Mouse (Mus musculus) hindbrain, embryonic 15.5 days (tissue): Measurements from ENCODE around the gene Tmem125. TPM values are rescaled to one million over a fixed set of nuclear protein-coding genes. Genes with fewer than 3 reads are reported as not detected.
"Not testable (repeated sequence)": the region's sequence is repeated elsewhere in the genome, so short reads cannot be mapped to it uniquely, and the experiment has no call there.

ENCODE experiments used
- ATAC-seq: fragments of 200-750 bp; cut with Nextera tagmentation; 2 replicates; pipeline ENCODE4 v1.8.0; 2017; ENCODE audit warnings: low read depth, moderate number of reproducible peaks, moderate TSS enrichment; ENCODE audit not compliant: low FRiP score
- H3K27ac ChIP-seq: fragments of 300-500 bp; sonication (generic); replicated peaks from 2 replicates; pipeline ENCODE4 v1.5.1; 2015; ENCODE audit warnings: mild to moderate bottlenecking, inconsistent platforms
- H3K27me3 ChIP-seq: fragments of 300-500 bp; sonication (generic); 2 replicates; pipeline ENCODE4 v1.6.1; 2015; ENCODE audit warnings: control low read depth, inconsistent platforms
- H3K36me3 ChIP-seq: fragments of 300-500 bp; sonication (generic); 2 replicates; pipeline ENCODE4 v1.6.1; 2015; ENCODE audit warnings: control low read depth, inconsistent platforms
- H3K4me1 ChIP-seq: fragments of 300-500 bp; sonication (generic); replicated peaks from 2 replicates; pipeline ENCODE4 v1.6.1; 2015; ENCODE audit warnings: control low read depth, inconsistent platforms
- H3K4me2 ChIP-seq: fragments of 300-500 bp; sonication (generic); 2 replicates; pipeline ENCODE4 v1.6.1; 2015; ENCODE audit warnings: moderate library complexity, mild to moderate bottlenecking, inconsistent platforms
- H3K4me3 ChIP-seq: fragments of 300-500 bp; sonication (generic); 2 replicates; pipeline ENCODE4 v1.5.1; 2015; ENCODE audit warnings: mild to moderate bottlenecking, inconsistent platforms
- H3K9ac ChIP-seq: fragments of 300-500 bp; sonication (generic); 2 replicates; pipeline ENCODE4 v1.6.1; 2015; ENCODE audit warnings: inconsistent platforms
- H3K9me3 ChIP-seq: fragments of 300-500 bp; sonication (generic); 2 replicates; pipeline ENCODE4 v1.6.1; 2016; ENCODE audit warnings: control low read depth, inconsistent platforms
- WGBS: fragments of 180-500 bp; shearing (Covaris S2); methylation state at CpG from one replicate; pipeline ENCODE4 v1.1.7; 2015; 5-methylcytosine and 5-hydroxymethylcytosine counted together
- polyA plus RNA-seq: library from polyadenylated mRNA; unstranded; fragments of >200 nt; fragmentation: Nextera tagmentation; extraction: Ambion mirVana; gene quantifications from 2 replicates; pipeline ENCODE4 v1.2.1, GENCODE M21; 2015

Tmem125 gene
- polyA plus RNA-seq, 1 experiment from 2014 or later = 0.18 TPM

GRCm38 (mm10) chr4:118564062-118564925, 20.4 kb upstream of the Tmem125 start:
- ATAC-seq = peak; percentile 46; the same call in 1 of the 2 replicates
- 78% methylated on average over 13 of the region's 13 CpGs for WGBS
- Histone ChIP-seq H3K4me2 (no peak overlapping the region), H3K9ac (no peak overlapping the region), H3K27ac (no peak overlapping the region), H3K4me1 (no peaks in the 10 kb centered on the region), H3K9me3 (no peaks in the 10 kb centered on the region), H3K27me3 (no peaks in the 10 kb centered on the region), H3K36me3 (no peaks in the 10 kb centered on the region), H3K4me3 (no peak overlapping the region)

DNA sequence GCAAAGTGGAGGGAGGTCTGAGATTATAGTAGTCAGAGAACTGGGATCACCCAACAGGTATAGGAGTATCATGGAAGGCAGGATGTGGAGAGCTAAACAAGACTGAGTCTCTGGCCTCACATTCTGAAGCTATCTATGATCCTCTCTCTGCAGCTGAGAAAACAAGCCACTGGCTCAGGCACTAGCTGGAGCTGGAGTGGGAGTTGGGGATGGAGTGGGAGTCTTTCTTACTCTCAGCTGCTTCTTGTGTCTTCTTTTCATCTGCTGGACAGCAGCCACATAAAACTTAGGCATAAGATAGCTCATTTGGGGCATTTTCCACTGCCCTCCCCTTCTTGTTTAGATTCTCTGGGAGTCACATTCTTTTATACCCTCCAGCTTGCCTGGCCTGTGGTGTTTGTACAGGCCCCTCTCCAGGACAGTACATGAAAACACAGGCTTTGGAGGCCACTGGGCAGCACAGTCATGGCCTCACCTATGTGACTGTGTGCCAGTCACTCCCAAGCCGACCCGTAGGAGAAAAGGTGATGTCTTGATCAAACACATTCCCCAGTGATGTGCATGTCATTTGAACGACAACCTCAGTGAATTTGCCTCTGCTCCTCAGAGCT, 9.3 kb upstream of the Tmem125 start:
- Histone ChIP-seq H3K27me3 (no peaks in the 10 kb centered on the region), H3K9me3 (0 out of 2 replicates have a peak, but pooled peaks cover under 1% of the 10 kb centered on the region), H3K4me3 (no peak overlapping the region), H3K9ac (no peak overlapping the region), H3K27ac (no peak overlapping the region), H3K4me1 (no peaks in the 10 kb centered on the region), H3K36me3 (no peaks in the 10 kb centered on the region), H3K4me2 (no peak overlapping the region)
- WGBS = 86% methylated on average over 3 of the region's 3 CpGs
- ATAC-seq = no peak

DNA sequence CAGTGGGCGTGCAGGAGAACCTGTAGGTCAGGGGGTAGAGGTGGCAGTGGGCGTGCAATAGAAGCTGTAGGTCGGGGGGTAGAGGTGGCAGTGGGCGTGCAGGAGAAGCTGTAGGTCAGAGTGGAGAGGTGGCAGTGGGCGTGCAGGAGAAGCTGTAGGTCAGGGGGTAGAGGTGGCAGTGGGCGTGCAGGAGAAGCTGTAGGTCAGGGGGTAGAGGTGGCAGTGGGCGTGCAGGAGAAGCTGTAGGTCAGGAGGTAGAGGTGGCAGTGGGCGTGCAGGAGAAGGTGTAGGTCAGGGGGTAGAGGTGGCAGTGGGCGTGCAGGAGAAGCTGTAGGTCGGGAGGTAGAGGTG, 4.3 kb upstream of the Tmem125 start:
- not testable (repeated sequence) for H3K36me3 ChIP-seq, H3K9ac ChIP-seq, H3K27me3 ChIP-seq, ATAC-seq, H3K27ac ChIP-seq, H3K9me3 ChIP-seq, H3K4me1 ChIP-seq, H3K4me2 ChIP-seq, H3K4me3 ChIP-seq
- 88% methylated on average over 10 of the region's 10 CpGs for WGBS

DNA sequence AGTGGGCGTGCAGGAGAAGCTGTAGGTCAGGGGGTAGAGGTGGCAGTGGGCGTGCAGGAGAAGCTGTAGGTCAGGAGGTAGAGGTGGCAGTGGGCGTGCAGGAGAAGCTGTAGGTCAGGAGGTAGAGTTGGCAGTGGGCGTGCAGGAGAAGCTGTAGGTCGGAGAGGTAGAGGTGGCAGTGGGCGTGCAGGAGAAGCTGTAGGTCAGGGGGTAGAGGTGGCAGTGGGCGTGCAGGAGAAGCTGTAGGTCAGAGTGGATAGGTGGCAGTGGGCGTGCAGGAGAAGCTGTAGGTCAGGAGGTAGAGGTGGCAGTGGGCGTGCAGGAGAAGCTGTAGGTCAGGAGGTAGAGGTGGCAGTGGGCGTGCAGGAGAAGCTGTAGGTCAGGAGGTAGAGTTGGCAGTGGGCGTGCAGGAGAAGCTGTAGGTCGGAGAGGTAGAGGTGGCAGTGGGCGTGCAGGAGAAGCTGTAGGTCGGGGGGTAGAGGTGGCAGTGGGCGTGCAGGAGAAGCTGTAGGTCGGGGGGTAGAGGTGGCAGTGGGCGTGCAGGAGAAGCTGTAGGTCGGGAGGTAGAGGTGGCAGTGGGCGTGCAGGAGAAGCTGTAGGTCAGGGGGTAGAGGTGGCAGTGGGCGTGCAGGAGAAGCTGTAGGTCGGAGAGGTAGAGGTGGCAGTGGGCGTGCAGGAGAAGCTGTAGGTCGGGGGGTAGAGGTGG, 3.7 kb upstream of the Tmem125 start:
- WGBS = 91% methylated on average over 23 of the region's 23 CpGs
- not testable (repeated sequence) for ATAC-seq, H3K27ac ChIP-seq, H3K4me1 ChIP-seq, H3K36me3 ChIP-seq, H3K9me3 ChIP-seq, H3K9ac ChIP-seq, H3K4me3 ChIP-seq, H3K4me2 ChIP-seq, H3K27me3 ChIP-seq

DNA sequence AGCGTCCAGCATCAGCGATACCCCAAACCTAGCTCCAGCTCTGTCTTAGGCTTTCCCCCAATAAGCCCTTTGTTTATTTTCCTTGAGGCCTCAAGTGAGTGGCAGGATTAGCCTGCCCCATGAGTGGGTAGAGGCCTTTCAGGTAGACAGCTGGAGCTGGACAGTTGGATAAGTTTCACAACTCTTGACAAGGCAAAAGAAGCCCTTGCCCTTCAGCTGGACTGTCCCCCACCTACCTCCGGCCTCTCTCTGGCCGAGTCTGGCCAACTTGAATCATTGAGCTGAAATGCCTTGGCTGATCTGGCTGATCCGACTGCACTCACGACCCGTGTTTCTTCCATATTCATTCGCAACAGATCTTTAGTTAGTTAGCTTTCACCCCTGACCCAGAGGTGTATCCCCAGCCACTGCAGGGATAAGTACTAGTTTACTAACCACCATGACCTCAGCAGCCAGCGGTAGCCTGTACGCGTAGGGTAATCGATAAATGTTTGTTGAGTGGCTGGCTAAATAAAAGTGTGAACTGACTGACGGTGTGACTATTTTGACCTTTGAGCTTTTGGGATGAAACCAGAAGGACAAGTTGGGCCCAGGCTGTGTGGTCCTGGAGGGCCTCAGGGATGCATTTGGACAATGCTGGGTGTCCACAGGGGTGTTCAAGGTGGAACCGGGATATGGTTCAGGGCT, 740 bp upstream of the Tmem125 start:
- Histone ChIP-seq H3K27me3 (no peaks in the 10 kb centered on the region), H3K36me3 (no peaks in the 10 kb centered on the region), H3K27ac (no peak overlapping the region), H3K4me2 (no peak overlapping the region), H3K4me3 (no peak overlapping the region), H3K9me3 (0 out of 2 replicates have a peak, but pooled peaks cover 4% of the 10 kb centered on the region), H3K4me1 (peaks cover 7% of the 10 kb centered on the region; the same call in 1 of the 2 replicates), H3K9ac (no peak overlapping the region)
- ATAC-seq = no peak
- 79% methylated on average over 14 of the region's 14 CpGs for WGBS

DNA sequence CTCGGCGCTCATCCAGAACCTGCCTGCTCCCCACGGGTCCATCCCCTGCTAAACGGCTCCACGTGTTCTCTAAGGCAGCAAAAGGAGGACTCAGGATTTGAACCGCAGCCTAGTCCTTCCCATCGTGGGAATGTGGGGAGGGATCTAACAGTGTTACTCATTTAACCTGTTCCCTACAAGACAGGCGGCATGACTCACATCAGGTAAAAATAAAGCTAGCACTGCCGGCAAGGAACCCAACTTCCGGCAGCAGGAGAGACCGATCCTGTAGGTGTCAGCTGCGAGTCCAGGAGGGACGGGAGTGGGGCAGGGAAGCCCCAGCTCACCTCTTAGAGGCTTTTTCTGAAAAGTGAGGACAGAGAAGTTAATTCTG, 700 bp downstream of the Tmem125 start:
- H3K9ac ChIP-seq = no peak overlapping the region
- H3K36me3 ChIP-seq = no peaks in the 10 kb centered on the region
- peak overlapping the region; percentile 35 for H3K4me3 ChIP-seq
- H3K9me3 ChIP-seq = 0 out of 2 replicates have a peak, but pooled peaks cover 4% of the 10 kb centered on the region
- 26% methylated on average over 13 of the region's 13 CpGs for WGBS
- H3K4me2 ChIP-seq = peak overlapping the region; percentile 63
- peaks cover 7% of the 10 kb centered on the region; the same call in 1 of the 2 replicates for H3K4me1 ChIP-seq
- no peaks in the 10 kb centered on the region for H3K27me3 ChIP-seq
- no peak for ATAC-seq
- H3K27ac ChIP-seq = no peak overlapping the region

DNA sequence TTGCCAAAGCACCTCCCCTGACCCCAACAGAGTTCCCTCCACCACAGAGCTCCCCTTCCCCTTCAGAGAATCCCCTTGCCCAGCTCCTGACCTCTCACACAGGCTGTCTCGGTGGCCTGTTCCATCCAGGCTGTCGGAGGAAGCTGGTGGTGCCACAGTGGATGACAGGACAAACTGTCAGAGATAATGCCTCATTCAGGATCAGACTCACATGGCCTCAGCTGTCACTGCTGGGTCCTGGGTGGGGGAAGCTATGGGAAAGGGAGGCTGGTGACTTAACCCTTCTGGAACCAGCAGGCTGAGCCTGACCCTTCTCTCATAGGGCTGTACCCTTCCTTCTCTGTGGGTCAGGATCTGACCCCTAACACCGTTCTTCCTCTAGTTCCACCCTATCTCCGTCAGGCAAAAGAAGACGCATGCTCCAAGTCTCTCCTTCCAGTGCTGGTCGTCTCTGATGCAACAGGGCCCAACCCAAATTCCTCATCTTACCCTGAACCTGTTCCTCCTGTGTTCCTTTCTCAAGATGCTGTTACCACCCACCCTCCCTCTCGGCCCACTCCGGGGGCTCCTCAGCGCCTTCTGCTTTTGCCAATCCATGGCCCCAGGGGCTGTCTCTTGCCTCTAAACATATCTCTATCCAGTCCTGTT, 1.2 kb downstream of the Tmem125 start:
- H3K4me3 ChIP-seq = no peak overlapping the region
- H3K27ac ChIP-seq = no peak overlapping the region
- ATAC-seq = no peak
- peak overlapping the region; percentile 63; the same call in 1 of the 2 replicates for H3K4me2 ChIP-seq
- 58% methylated on average over 9 of the region's 9 CpGs for WGBS
- no peaks in the 10 kb centered on the region for H3K36me3 ChIP-seq
- no peaks in the 10 kb centered on the region for H3K9me3 ChIP-seq
- H3K27me3 ChIP-seq = no peaks in the 10 kb centered on the region
- peaks cover 7% of the 10 kb centered on the region; the same call in 1 of the 2 replicates for H3K4me1 ChIP-seq
- no peak overlapping the region for H3K9ac ChIP-seq

DNA sequence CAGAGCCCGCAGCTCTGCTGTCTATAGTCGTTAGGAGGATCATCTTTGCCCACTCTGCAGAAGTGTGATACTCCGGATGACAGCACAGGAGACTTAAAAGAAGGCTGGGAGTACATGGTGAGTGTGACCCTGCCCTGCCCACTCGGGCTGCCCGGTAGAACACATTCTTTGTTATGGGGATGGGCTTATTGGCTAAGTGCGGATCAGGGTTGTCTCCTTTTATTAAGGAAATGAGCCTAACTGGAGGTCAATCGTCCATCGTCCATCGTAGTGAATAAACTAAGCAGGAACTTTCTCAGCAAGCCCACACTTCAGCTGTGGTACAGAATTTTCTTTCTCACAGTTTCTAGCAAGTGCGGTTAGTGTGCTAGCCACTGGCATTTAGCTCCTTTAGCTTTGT, 3.9 kb downstream of the Tmem125 start:
- Histone ChIP-seq H3K36me3 (no peaks in the 10 kb centered on the region), H3K4me2 (no peak overlapping the region), H3K27me3 (no peaks in the 10 kb centered on the region), H3K27ac (no peak overlapping the region), H3K4me3 (no peak overlapping the region), H3K4me1 (peaks cover 7% of the 10 kb centered on the region; the same call in 1 of the 2 replicates), H3K9me3 (no peaks in the 10 kb centered on the region), H3K9ac (no peak overlapping the region)
- no peak for ATAC-seq
- 13% methylated on average over 10 of the region's 10 CpGs for WGBS

DNA sequence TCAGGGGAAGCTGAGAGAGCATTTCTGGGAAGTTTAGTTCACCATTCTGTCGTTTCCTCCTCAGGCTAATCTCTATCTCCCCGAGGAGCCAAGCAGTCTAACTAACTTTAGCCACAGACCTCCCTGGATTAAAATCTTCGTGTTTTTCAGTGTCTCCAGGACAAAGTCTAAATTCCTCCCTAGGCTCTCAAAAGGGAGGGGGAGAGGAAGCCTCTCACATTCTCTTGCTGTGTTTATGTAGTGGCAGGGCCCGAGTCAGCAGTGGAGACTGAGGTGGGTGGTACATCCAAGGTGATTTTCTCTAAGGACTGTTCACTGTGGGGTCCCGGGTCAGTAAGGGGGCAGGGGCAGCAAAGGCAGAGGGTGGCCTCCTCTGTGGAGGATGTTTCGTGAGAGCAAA, 6.0 kb downstream of the Tmem125 start:
- WGBS = 51% methylated on average over 6 of the region's 6 CpGs
- Histone ChIP-seq H3K4me1 (no peaks in the 10 kb centered on the region), H3K9me3 (no peaks in the 10 kb centered on the region), H3K27me3 (no peaks in the 10 kb centered on the region), H3K4me2 (no peak overlapping the region), H3K4me3 (no peak overlapping the region), H3K9ac (no peak overlapping the region), H3K27ac (no peak overlapping the region), H3K36me3 (no peaks in the 10 kb centered on the region)
- ATAC-seq = no peak

GRCm38 (mm10) chr4:118535610-118536009, 8.2 kb downstream of the Tmem125 start:
- Histone ChIP-seq H3K9ac (no peak overlapping the region), H3K27ac (no peak overlapping the region), H3K4me1 (no peaks in the 10 kb centered on the region), H3K36me3 (no peaks in the 10 kb centered on the region), H3K4me2 (no peak overlapping the region), H3K27me3 (no peaks in the 10 kb centered on the region), H3K9me3 (no peaks in the 10 kb centered on the region), H3K4me3 (no peak overlapping the region)
- ATAC-seq = no peak
- 82% methylated on average over 6 of the region's 6 CpGs for WGBS

DNA sequence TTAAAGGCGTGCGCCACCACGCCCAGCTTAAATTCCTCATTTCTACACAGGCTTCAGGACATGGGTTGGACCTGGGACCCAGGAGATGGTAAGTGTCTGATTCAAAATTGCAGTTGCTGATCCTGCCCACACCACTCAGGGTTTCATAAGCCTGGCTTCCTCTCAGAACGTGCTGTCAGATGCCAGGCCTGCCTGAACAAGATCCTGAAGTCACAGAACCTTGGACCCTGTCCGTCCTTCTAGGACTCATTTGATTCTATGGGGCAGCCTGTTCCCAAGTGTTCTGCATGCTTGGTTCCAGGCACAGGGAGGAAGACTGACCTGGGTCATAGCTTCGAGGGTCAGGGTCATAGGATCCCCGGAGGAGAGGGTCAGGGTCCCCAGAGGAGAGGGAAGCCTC, 10.2 kb downstream of the Tmem125 start:
- no peaks in the 10 kb centered on the region for H3K36me3 ChIP-seq
- no peak overlapping the region for H3K4me3 ChIP-seq
- no peak overlapping the region for H3K9ac ChIP-seq
- H3K4me1 ChIP-seq = no peaks in the 10 kb centered on the region
- no peak for ATAC-seq
- H3K27ac ChIP-seq = no peak overlapping the region
- WGBS = 84% methylated on average over 7 of the region's 7 CpGs
- H3K27me3 ChIP-seq = no peaks in the 10 kb centered on the region
- H3K9me3 ChIP-seq = no peaks in the 10 kb centered on the region
- H3K4me2 ChIP-seq = no peak overlapping the region
